Mouse (Mus musculus): ENCODE measurements around the gene Sat2.

- TF ChIP-seq POLR2A (IDR thresholded peaks at IDR 0.05; ENCODE audit: insufficient read depth, low read depth, low read length) (0 out of 2 replicates have a peak, but pooled peaks have one; percentile 15), CTCF (IDR thresholded peaks at IDR 0.05; ENCODE audit: insufficient read depth, low read depth, low read length) (no peak)
Observed at GRCm38 (mm10) chr11:69604795-69605664, 16.8 kb upstream of the Sat2 start.
